Mouse (Mus musculus) adrenal gland, adult (tissue): ENCODE measurements around the gene Jade2.
"Not testable (repeated sequence)": the region's sequence is repeated elsewhere in the genome, so short reads cannot be mapped to it uniquely, and the experiment has no call there.

Experiments
- DNase-seq, 2 experiments: peaks; one replicate each; pipeline ENCODE4 v3.0.0; 2022 to 2023; ENCODE audit warnings: low spot score in 1 of 2; ENCODE audit not compliant: inconsistent age in 2 of 2

Jade2 gene

DNA sequence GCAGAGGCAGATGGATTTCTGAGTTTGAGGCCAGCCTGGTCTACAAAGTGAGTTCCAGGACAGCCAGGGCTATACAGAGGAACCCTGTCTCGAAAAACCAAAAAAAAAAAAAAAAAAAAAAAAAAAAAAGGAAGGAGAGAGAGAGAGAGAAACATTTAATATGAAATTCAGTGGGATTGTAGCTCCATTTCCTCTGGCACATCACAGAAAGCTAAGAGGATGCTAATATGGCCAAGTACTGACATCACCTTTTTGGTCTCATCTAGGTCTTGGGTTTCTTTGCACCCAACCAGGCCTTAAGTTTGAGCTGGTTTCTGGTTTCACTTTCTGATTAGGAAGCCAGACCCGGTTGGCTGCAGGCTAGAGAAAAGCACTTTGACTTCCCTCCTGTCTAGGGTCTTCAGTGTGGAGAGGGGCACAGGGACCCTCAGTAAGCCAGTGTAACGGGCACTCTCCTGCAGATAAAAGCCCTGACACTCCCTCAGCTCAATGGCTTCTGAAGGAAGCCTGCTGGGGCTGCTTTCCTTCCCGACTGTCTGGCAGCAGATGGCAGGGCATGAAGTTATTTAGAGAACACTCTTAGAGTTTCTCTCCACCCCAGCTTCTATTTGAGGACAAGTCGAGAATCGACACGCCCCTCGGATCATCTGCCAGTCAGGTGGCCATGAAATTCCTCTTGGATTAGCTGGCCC lies 56.7 kb downstream of the Jade2 start:
- no peak for DNase-seq

DNA sequence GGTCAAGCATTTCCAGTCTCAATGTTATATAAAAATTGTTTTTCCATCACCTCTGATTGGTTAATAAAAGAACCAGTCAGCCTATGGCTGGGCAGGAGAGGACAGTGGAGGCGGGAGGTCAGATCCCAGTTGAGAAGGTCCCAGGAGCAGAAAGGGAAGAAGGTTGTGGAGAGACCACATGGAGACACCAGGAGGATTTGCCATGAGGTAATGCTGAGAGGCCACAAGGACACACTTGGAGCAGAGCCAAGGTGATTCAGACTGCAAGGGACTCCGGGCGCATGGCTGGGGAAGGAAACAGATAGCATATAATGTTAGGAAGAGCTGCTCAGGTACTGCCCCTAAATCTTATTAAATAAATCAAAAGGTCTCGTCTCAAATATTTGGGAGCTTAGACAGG lies 61.2 kb downstream of the Jade2 start:
- DNase-seq = peak; percentile 80 to 88

DNA sequence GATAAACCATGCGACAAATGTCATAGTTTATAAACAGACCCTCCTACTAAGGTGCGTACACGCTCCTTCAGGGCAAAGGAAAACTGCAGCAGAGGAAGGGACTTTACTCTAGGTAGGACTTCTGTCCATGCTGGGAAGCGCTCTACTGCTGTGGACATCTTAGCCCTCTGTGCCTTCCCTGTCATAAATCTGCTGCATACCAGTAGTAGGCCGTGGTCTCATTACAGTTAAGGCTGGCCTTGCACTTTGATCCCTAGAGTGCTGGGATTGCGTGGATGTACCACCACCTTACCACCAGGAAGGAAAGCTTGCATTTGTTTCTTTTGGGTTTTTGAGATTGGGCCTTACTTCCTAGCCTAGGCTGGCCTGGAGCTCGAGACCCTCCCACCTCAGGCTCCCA lies 66.8 kb downstream of the Jade2 start:
- DNase-seq = no peak

DNA sequence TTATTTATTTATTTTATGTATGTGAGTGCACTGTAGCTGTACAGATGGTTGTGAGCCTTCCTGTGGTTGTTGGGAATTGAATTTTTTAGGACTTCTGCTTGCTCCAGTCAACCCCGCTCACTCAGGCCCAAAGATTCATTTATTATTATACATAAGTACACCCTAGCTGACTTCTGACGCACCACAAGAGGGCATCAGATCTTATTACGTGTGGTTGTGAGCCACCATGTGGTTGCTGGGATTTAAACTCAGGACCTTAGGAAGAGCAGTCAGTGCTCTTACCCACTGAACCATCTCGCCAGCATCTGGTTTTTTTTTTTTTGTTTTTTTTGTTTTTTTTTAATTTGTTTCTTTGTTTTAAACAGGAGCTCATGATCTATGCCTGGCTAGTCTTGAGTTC lies 67.7 kb downstream of the Jade2 start:
- not testable (repeated sequence) for DNase-seq

DNA sequence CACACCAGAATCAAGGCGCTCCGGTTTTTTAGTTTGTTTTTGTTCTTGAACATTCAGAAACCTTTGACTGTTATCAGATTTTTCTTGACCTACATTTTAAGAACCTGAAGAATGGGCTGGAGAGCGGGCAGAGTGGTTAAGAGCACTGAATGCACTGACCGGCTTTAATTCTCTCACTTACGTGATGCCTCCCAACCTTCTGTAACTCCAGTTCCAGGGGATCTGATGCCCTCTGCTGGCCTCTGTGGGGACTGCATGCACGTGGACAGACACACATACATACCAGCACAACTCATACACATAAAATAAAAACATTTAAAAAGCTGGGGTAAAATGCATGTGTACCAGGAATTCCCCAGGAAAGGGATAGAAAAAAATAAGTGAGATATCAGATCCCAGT lies 71.5 kb downstream of the Jade2 start:
- peak; percentile 63 to 82 for DNase-seq

DNA sequence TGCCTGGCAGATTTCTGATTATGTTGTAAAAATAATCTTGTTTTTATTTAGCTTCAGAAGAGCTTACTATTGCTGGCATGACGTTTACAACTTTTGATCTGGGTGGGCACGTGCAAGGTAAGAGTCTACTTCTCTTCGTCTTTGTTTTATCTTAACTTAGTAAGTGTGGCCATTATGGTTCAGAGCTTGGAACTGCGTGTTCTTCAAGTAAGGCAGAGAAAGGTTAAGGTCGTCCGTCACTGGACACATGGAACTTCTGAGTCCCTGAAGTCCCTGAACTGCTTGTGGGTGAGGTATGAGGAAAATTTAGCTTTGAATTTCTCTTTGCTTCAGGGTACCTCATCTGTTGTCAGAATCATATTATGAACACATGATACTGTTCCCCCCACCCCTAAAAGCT lies 74.7 kb downstream of the Jade2 start:
- DNase-seq = peak; percentile 54 to 77

DNA sequence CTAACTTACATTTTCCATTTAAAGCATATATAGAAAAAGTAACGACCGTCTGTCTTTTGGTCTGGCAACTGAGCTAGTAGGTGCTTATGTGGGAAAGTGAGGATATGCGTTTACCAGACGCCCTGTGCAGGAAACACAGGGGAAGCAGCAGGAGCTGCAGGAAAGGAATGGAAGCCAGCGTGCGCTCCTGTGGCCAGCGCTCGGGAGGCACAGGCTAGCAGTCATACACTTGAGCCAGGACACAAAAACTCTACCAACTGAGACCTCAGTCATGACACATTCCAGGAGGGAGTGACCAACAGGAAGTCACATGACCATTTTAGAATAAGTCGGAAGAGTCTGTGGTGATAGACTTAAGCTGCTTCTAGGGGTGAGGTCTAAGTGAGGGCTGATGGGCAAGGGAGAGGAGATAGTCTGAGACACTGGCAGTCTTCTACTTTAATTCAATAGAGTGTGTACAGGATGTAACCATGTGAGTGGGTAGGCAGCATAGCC lies 76.6 kb downstream of the Jade2 start:
- no peak for DNase-seq

DNA sequence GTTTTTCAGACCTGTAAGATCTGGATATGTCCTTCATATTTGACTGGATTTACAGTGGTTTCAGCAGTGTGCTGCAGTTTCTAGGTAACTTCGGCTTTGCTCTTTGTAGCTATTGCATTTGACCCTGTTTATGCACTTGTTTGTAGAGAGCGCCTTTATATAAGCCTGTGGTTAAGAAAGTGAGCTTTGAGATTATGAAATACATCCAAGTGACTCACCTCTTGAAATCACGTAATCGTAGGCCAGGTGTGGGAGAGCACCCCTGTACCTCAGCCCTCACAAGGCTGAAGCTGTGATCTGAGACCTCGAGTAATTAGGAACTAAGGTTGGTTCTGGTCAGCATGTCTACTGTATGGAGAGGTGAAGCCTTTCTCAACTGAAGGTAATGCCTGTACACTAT lies 80.0 kb downstream of the Jade2 start:
- no peak for DNase-seq

DNA sequence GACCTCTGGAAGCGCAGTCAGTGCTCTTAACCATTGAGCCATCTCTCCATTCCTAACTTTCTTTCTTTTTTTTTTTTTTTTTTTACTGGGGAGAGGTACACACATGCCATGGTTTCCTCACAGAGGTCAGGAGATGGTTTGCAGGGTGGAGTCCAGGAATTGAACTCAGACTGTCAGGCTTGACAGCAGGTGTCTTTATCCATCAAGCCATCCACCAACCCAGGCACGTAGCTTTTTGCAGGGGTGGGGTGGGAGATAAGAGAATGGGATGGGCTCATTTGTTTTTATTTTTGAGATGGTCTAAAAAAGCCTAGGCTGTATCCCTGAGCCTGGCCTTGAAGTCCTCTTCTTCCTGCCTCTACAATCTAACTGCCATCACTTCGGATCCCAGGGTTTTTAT lies 81.9 kb downstream of the Jade2 start:
- no peak for DNase-seq

DNA sequence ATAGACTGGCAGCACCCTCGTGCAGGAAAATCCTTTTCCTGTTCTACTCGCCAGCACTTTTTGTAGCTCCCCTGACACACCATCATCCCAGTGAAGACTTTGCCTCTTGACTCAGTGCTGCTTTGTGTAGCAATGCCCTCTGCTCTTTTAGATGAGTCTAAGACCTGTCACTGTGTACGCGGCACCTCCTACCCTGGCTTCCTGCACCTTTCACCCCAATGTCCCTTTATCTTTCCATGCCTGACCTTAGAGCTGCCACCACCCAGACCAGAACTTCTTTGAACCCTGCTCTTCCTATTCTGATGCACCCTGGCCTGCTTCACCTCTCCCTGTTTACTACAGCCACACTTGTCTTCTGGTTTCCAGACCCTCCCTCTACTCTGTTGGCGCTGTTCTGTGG lies 89.2 kb downstream of the Jade2 start:
- peak in 1 of 2 experiments; percentile 42 for DNase-seq

DNA sequence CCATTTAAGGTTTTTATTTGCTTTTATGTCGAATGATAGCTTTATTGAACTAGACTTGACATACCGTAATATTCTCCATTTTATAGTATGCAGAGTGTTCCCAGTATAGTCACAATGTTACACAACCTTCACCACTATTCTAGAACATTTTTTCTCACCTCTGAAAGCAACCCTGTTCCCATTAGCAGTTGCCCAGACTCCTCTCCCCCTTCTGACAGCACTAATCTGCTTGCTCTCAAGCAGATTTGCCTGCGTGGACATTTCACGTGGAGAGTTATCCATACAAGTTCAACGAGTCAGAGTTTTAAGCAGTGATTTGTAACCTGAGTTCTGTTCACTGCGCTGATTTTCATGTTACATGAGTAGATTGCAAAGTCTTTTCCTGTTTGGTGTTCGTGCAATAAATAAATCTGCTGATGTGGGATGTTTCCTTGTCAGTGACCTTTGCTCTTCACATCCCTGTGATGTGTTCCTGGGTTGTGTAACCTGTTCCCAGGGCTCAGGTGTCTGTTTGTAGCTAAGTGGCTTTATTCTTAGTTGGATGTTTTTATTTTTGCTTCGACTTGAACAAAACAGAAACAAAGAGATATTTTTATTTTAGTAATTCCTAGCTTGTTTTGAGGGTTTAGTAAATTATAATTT lies 89.8 kb downstream of the Jade2 start:
- no peak for DNase-seq

DNA sequence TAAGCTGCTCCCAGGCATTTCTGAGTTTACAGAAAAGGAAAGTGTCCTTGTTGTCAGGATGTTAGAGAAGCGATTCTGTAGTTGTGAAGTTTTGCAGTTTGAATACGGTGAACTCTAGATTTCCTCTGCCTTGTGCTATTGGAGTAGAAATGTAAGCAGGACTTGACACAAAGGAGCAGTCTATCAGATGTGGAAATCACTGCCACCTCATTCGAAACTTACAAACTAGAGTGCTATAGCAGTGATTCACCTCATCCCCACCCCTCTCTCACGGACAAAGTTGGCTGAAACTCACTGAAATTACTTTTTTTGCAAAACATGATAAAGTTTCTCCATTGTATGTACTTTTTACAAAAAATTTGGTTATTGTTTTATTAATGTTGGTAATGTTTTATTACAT lies 92.6 kb downstream of the Jade2 start:
- DNase-seq = peak in 1 of 2 experiments; percentile 61

DNA sequence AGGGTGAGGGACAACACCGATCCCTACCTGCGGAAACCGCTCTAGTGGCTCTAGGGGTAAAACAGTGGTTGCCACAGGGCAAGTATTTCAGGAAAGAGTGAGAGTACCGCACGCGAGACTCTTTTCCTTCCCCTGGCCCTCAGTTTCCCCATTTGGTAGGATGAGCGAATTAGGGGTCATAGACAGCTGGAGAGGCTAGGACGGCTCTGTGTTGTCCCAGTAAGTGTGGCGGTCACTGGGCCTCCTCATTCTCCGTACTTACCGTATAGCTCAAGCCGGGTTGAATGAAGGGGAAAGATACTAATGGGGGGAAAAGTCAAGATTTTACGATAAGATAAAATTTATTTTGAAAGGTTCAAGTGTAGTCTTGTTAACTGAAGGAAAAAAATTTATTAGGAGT lies 93.5 kb downstream of the Jade2 start:
- peak in 1 of 2 experiments; percentile 54 for DNase-seq
